In genomic region chr11:117333150-117333715, GRCm38 (mm10) we compare ENCODE assay signal across 9 mouse cellular contexts.
A peak's percentile ranks its signal among the peaks of the same experiment; 100 is the strongest.
DNase-seq lines count a peak whose midpoint lies in the region; ATAC-seq and TF ChIP-seq lines count a peak whose summit lies in the region.
"Had no signal": no experiment of that assay in that cellular context is flagged by ENCODE, and none has a peak within 500 bp of the region (broad histone marks: within the 10 kb centered on the region; RNA-seq: fewer than 3 reads in every experiment).

No protein-coding gene starts in this region.

- H3K4me2 ChIP-seq in kidney, postnatal 0 days (ENCODE audit: low read length), result peak overlapping the region; percentile 88
- H3K4me2 ChIP-seq in hindbrain, postnatal 0 days (ENCODE audit: low read depth, low read length), result peak overlapping the region; percentile 80
- H3K4me2 ChIP-seq in midbrain, embryonic 16.5 days (ENCODE audit: low read length), result peak overlapping the region; percentile 90

- H3K9ac ChIP-seq in kidney, postnatal 0 days (ENCODE audit: low read depth, low read length), result peak overlapping the region; percentile 74; the same call in 1 of the 2 replicates
- peak overlapping the region; percentile 82 for H3K9ac ChIP-seq in hindbrain, postnatal 0 days (replicated peaks; ENCODE audit: low read length)
- peak overlapping the region; percentile 97 for H3K9ac ChIP-seq in midbrain, embryonic 16.5 days (ENCODE audit: low read depth, low read length)

- TF ChIP-seq CTCF in kidney, postnatal 0 days (IDR thresholded peaks at IDR 0.05; ENCODE audit: low read depth), result no peak
- no peak for TF ChIP-seq CTCF in hindbrain, postnatal 0 days (IDR thresholded peaks at IDR 0.05; ENCODE audit: low read depth)

- WGBS in kidney, postnatal 0 days, result 44% methylated on average over 13 of the region's 13 CpGs
- 14% methylated on average over 13 of the region's 13 CpGs for WGBS in embryonic facial prominence, embryonic 10.5 days
- WGBS in hindbrain, postnatal 0 days, result 13% methylated on average over 13 of the region's 13 CpGs
- 10% methylated on average over 13 of the region's 13 CpGs for WGBS in midbrain, embryonic 16.5 days

- DNase-seq in kidney, postnatal 0 days (ENCODE audit: low spot score), result no peak
- DNase-seq in kidney, postnatal 25 days, result no peak
- peak; percentile 33 for DNase-seq in embryonic facial prominence, embryonic 10.5 days (ENCODE audit: low spot score)
- no peak for DNase-seq in hindbrain, postnatal 0 days (ENCODE audit: low spot score)
- DNase-seq in ovary, postnatal 10 days (ENCODE audit: low spot score), result no peak
- no peak for DNase-seq in right cerebral cortex, postnatal 4 days
- DNase-seq in kidney, adult 18-20 months, result no peak
- DNase-seq: gastrocnemius, postnatal 14 days had no signal

- H3K4me1 ChIP-seq in kidney, postnatal 0 days (replicated peaks; ENCODE audit: insufficient read depth, low read length), result peaks cover 51% of the 10 kb centered on the region
- H3K4me1 ChIP-seq in embryonic facial prominence, embryonic 10.5 days, result peaks cover 93% of the 10 kb centered on the region
- H3K4me1 ChIP-seq in hindbrain, postnatal 0 days (ENCODE audit: insufficient read depth, low read length), result peaks cover 34% of the 10 kb centered on the region
- H3K4me1 ChIP-seq in midbrain, embryonic 16.5 days (ENCODE audit: control insufficient read depth, insufficient read depth, low read length), result peaks cover 37% of the 10 kb centered on the region

- peak overlapping the region; percentile 66 for H3K27ac ChIP-seq in kidney, postnatal 0 days
- H3K27ac ChIP-seq in embryonic facial prominence, embryonic 10.5 days (replicated peaks), result peak overlapping the region; percentile 97
- peak overlapping the region; percentile 95 for H3K27ac ChIP-seq in hindbrain, postnatal 0 days
- H3K27ac ChIP-seq in midbrain, embryonic 16.5 days (ENCODE audit: low read length), result peak overlapping the region; percentile 98

- no peak for ATAC-seq in kidney, postnatal 0 days (replicated peaks; ENCODE audit: low FRiP score, low read depth)
- no peak for ATAC-seq in hindbrain, postnatal 0 days
- no peak; the same call in 1 of the 2 replicates for ATAC-seq in midbrain, embryonic 16.5 days

- no peaks in the 10 kb centered on the region for H3K36me3 ChIP-seq in kidney, postnatal 0 days (ENCODE audit: insufficient read depth, low read length)
- H3K36me3 ChIP-seq in embryonic facial prominence, embryonic 10.5 days (replicated peaks), result peaks cover 48% of the 10 kb centered on the region
- H3K36me3 ChIP-seq in hindbrain, postnatal 0 days (ENCODE audit: insufficient read depth, low read length), result no peaks in the 10 kb centered on the region
- H3K36me3 ChIP-seq in midbrain, embryonic 16.5 days (ENCODE audit: control insufficient read depth, insufficient read depth, low read length), result no peaks in the 10 kb centered on the region

- no peaks in the 10 kb centered on the region for H3K9me3 ChIP-seq in kidney, postnatal 0 days (replicated peaks; ENCODE audit: low read length)
- no peaks in the 10 kb centered on the region for H3K9me3 ChIP-seq in embryonic facial prominence, embryonic 10.5 days
- H3K9me3 ChIP-seq in hindbrain, postnatal 0 days (ENCODE audit: low read length), result no peaks in the 10 kb centered on the region
- no peaks in the 10 kb centered on the region for H3K9me3 ChIP-seq in midbrain, embryonic 16.5 days (replicated peaks; ENCODE audit: control insufficient read depth, low read length, poor library complexity, severe bottlenecking)

- H3K4me3 ChIP-seq in kidney, postnatal 0 days (replicated peaks; ENCODE audit: low read depth, low read length), result no peak overlapping the region; the same call in 1 of the 2 replicates
- H3K4me3 ChIP-seq in embryonic facial prominence, embryonic 10.5 days, result peak overlapping the region; percentile 72
- peak overlapping the region; percentile 60 for H3K4me3 ChIP-seq in hindbrain, postnatal 0 days (ENCODE audit: low read length)
- peak overlapping the region; percentile 82 for H3K4me3 ChIP-seq in midbrain, embryonic 16.5 days (ENCODE audit: low read depth, low read length)

- no peaks in the 10 kb centered on the region for H3K27me3 ChIP-seq in kidney, postnatal 0 days (ENCODE audit: insufficient read depth, low read length)
- no peaks in the 10 kb centered on the region for H3K27me3 ChIP-seq in embryonic facial prominence, embryonic 10.5 days (replicated peaks; ENCODE audit: low read depth, poor library complexity, severe bottlenecking)
- no peaks in the 10 kb centered on the region for H3K27me3 ChIP-seq in hindbrain, postnatal 0 days (ENCODE audit: insufficient read depth, low read length)
- H3K27me3 ChIP-seq in midbrain, embryonic 16.5 days (ENCODE audit: control insufficient read depth, insufficient read depth, low read depth, low read length), result no peaks in the 10 kb centered on the region
